Comparison of ENCODE assay signal across 18 mouse cellular contexts in the genomic region with DNA sequence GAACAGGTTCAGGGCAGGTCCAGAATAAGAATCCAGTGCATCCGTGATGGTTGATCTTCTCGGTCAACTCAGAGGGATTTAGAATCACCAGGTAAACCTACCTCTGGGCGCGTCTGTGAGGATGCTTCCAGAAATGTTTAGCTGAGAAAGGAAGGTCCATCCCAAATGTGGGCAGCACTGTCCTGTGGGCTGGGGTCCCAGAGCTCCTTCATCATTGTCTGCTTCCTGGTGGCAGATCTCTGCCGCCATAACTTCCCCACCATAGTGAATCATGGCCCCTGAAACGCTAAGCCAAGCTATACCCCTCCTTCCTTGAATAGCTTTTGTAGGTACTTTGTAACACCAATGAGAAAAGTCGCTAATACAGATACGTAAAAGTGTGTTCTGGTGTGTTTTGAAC. TPM values are rescaled to one million over a fixed set of nuclear protein-coding genes. Genes with fewer than 3 reads are reported as not detected.
"Had no signal": no experiment of that assay in that cellular context is flagged by ENCODE, and none has a peak within 500 bp of the region (broad histone marks: within the 10 kb centered on the region; RNA-seq: fewer than 3 reads in every experiment).

No protein-coding gene starts in this region.

- H3K9ac ChIP-seq: limb, embryonic 12.5 days; limb, embryonic 15.5 days; liver, embryonic 12.5 days; liver, embryonic 15.5 days; midbrain, embryonic 12.5 days had no signal

- ATAC-seq: inflammation-experienced regulatory T-cells, adult 6 months; intestine, embryonic 16.5 days; liver, embryonic 12.5 days; midbrain, embryonic 16.5 days had no signal

- H3K27ac ChIP-seq: kidney, postnatal 0 days; limb, embryonic 12.5 days; limb, embryonic 15.5 days; liver, embryonic 12.5 days; liver, embryonic 15.5 days; midbrain, embryonic 12.5 days had no signal

- DNase-seq: kidney, adult 9 months; kidney, postnatal 36 days; lung, postnatal 14 days; lung, postnatal 4 days; thymus, postnatal 25 days had no signal

- H3K4me1 ChIP-seq: limb, embryonic 12.5 days; limb, embryonic 15.5 days; liver, embryonic 12.5 days; liver, embryonic 15.5 days had no signal

- H3K4me3 ChIP-seq: limb, embryonic 12.5 days; limb, embryonic 15.5 days; liver, embryonic 12.5 days; liver, embryonic 15.5 days; midbrain, embryonic 12.5 days; myocyte had no signal

- H3K9me3 ChIP-seq: limb, embryonic 15.5 days; liver, embryonic 15.5 days had no signal

- H3K36me3 ChIP-seq: limb, embryonic 12.5 days; limb, embryonic 15.5 days; liver, embryonic 12.5 days; liver, embryonic 15.5 days; midbrain, embryonic 12.5 days had no signal

- H3K4me2 ChIP-seq: limb, embryonic 12.5 days; limb, embryonic 15.5 days; liver, embryonic 12.5 days; liver, embryonic 15.5 days; midbrain, embryonic 12.5 days had no signal

- H3K27me3 ChIP-seq: midbrain, embryonic 12.5 days had no signal

RNA-seq across cellular contexts. Expression of gene Nnmt, which starts 36.7 kb away (rescaled TPM):
- total RNA-seq: megakaryocyte progenitor cell, adult 5-6 weeks; megakaryocyte-erythroid progenitor cell, adult 5-6 weeks; monocyte, adult 5-6 weeks had no signal
